Mouse (Mus musculus): ENCODE results near the gene Gm13697.
"Not testable (repeated sequence)": the region's sequence is repeated elsewhere in the genome, so short reads cannot be mapped to it uniquely, and the experiment has no call there.

Gm13697 gene

GRCm38 (mm10) chr2:83984443-83984842 is at the start of gene Gm13697:
TSS of gene Gm13697 (plus strand) at chr2:83984743.
- in situ Hi-C loops (cut with MboI; ENCODE audit: low pct_unique_long_range_greater_than_20kb in 1 of 2, low sequenced_read_pairs in 2 of 2, unreplicated experiment in 1 of 2) = not testable (repeated sequence)

- in situ Hi-C loops (cut with MboI; ENCODE audit: low pct_unique_long_range_greater_than_20kb in 1 of 2, low sequenced_read_pairs in 2 of 2, unreplicated experiment in 1 of 2) = no loop called here
Observed at GRCm38 (mm10) chr2:83940931-83941361, 43.6 kb upstream of the Gm13697 start, which contains the start of gene Zswim2. TSS of gene Zswim2 (minus strand) at chr2:83941228.

- in situ Hi-C loops (cut with MboI; ENCODE audit: low pct_unique_long_range_greater_than_20kb in 1 of 2, low sequenced_read_pairs in 2 of 2, unreplicated experiment in 1 of 2) = no loop called here
Observed at GRCm38 (mm10) chr2:83941378-83941777, 43.2 kb upstream of the Gm13697 start.

- in situ Hi-C loops (cut with MboI; ENCODE audit: low pct_unique_long_range_greater_than_20kb in 1 of 2, low sequenced_read_pairs in 2 of 2, unreplicated experiment in 1 of 2) = no loop called here
Observed at GRCm38 (mm10) chr2:83941792-83942191, 42.8 kb upstream of the Gm13697 start.

GRCm38 (mm10) chr2:83955393-83955792 is 29.1 kb upstream of the Gm13697 start, which contains the start of gene Gm13698:
TSS of gene Gm13698 (plus strand) at chr2:83955693.
- in situ Hi-C loops (cut with MboI; ENCODE audit: low pct_unique_long_range_greater_than_20kb in 1 of 2, low sequenced_read_pairs in 2 of 2, unreplicated experiment in 1 of 2) = not testable (repeated sequence)

GRCm38 (mm10) chr2:83961203-83961602 is 23.3 kb upstream of the Gm13697 start, which contains the start of gene Gm13693:
TSS of gene Gm13693 (plus strand) at chr2:83961503.
- in situ Hi-C loops (cut with MboI; ENCODE audit: low pct_unique_long_range_greater_than_20kb in 1 of 2, low sequenced_read_pairs in 2 of 2, unreplicated experiment in 1 of 2) = not testable (repeated sequence)

- in situ Hi-C loops (cut with MboI; ENCODE audit: low pct_unique_long_range_greater_than_20kb in 1 of 2, low sequenced_read_pairs in 2 of 2, unreplicated experiment in 1 of 2) = not testable (repeated sequence)
Observed at GRCm38 (mm10) chr2:83967013-83967412, 17.5 kb upstream of the Gm13697 start, which contains the start of gene Gm13695. TSS of gene Gm13695 (plus strand) at chr2:83967313.

- in situ Hi-C loops (cut with MboI; ENCODE audit: low pct_unique_long_range_greater_than_20kb in 1 of 2, low sequenced_read_pairs in 2 of 2, unreplicated experiment in 1 of 2) = not testable (repeated sequence)
Observed at GRCm38 (mm10) chr2:83972823-83973222, 11.7 kb upstream of the Gm13697 start, which contains the start of gene Gm13696. TSS of gene Gm13696 (plus strand) at chr2:83973123.

- in situ Hi-C loops (cut with MboI; ENCODE audit: low pct_unique_long_range_greater_than_20kb in 1 of 2, low sequenced_read_pairs in 2 of 2, unreplicated experiment in 1 of 2) = not testable (repeated sequence)
Observed at GRCm38 (mm10) chr2:83978633-83979032, 5.9 kb upstream of the Gm13697 start, which contains the start of gene Gm13694. TSS of gene Gm13694 (plus strand) at chr2:83978933.

- in situ Hi-C loops (cut with MboI; ENCODE audit: low pct_unique_long_range_greater_than_20kb in 1 of 2, low sequenced_read_pairs in 2 of 2, unreplicated experiment in 1 of 2) = not testable (repeated sequence)
Observed at GRCm38 (mm10) chr2:83990253-83990652, 5.7 kb downstream of the Gm13697 start, which contains the start of gene Gm13691. TSS of gene Gm13691 (plus strand) at chr2:83990553.

- in situ Hi-C loops (cut with MboI; ENCODE audit: low pct_unique_long_range_greater_than_20kb in 1 of 2, low sequenced_read_pairs in 2 of 2, unreplicated experiment in 1 of 2) = not testable (repeated sequence)
Observed at GRCm38 (mm10) chr2:83993639-83994255, 9.2 kb downstream of the Gm13697 start.

GRCm38 (mm10) chr2:83994526-83994925 is 10.0 kb downstream of the Gm13697 start:
- in situ Hi-C loops (cut with MboI; ENCODE audit: low pct_unique_long_range_greater_than_20kb in 1 of 2, low sequenced_read_pairs in 2 of 2, unreplicated experiment in 1 of 2) = not testable (repeated sequence)

- in situ Hi-C loops (cut with MboI; ENCODE audit: low pct_unique_long_range_greater_than_20kb in 1 of 2, low sequenced_read_pairs in 2 of 2, unreplicated experiment in 1 of 2) = no loop called here
Observed at GRCm38 (mm10) chr2:84008913-84009312, 24.4 kb downstream of the Gm13697 start.

GRCm38 (mm10) chr2:84009818-84010217 is 25.3 kb downstream of the Gm13697 start:
- in situ Hi-C loops (cut with MboI; ENCODE audit: low pct_unique_long_range_greater_than_20kb in 1 of 2, low sequenced_read_pairs in 2 of 2, unreplicated experiment in 1 of 2) = no loop called here

- in situ Hi-C loops (cut with MboI; ENCODE audit: low pct_unique_long_range_greater_than_20kb in 1 of 2, low sequenced_read_pairs in 2 of 2, unreplicated experiment in 1 of 2) = no loop called here
Observed at GRCm38 (mm10) chr2:84014572-84014971, 30.0 kb downstream of the Gm13697 start.

GRCm38 (mm10) chr2:84016291-84016690 is 31.7 kb downstream of the Gm13697 start:
- in situ Hi-C loops (cut with MboI; ENCODE audit: low pct_unique_long_range_greater_than_20kb in 1 of 2, low sequenced_read_pairs in 2 of 2, unreplicated experiment in 1 of 2) = not testable (repeated sequence)

GRCm38 (mm10) chr2:84018330-84018729 is 33.8 kb downstream of the Gm13697 start:
- in situ Hi-C loops (cut with MboI; ENCODE audit: low pct_unique_long_range_greater_than_20kb in 1 of 2, low sequenced_read_pairs in 2 of 2, unreplicated experiment in 1 of 2) = no loop called here

- in situ Hi-C loops (cut with MboI; ENCODE audit: low pct_unique_long_range_greater_than_20kb in 1 of 2, low sequenced_read_pairs in 2 of 2, unreplicated experiment in 1 of 2) = no loop called here
Observed at GRCm38 (mm10) chr2:84019519-84020305, 35.2 kb downstream of the Gm13697 start.

GRCm38 (mm10) chr2:84021930-84022329 is 37.4 kb downstream of the Gm13697 start:
- in situ Hi-C loops (cut with MboI; ENCODE audit: low pct_unique_long_range_greater_than_20kb in 1 of 2, low sequenced_read_pairs in 2 of 2, unreplicated experiment in 1 of 2) = no loop called here
